Mouse (Mus musculus) left cerebral cortex, postnatal 36 days (tissue): ENCODE measurements around the gene Commd2. TPM values are rescaled to one million over a fixed set of nuclear protein-coding genes. Genes with fewer than 3 reads are reported as not detected.

ENCODE experiments used
- DNase-seq, 2 experiments: peaks; one replicate each; pipeline ENCODE4 v3.0.0; 2021 to 2022; ENCODE audit warnings: low spot score in 2 of 2, mixed read lengths in 1 of 2
- intact Hi-C: fragments of 180-260 bp; cut with DNase I; formaldehyde crosslinking; loops from one replicate; pipeline ENCODE4 v1.15.1; 2025
- total RNA-seq, 2 experiments: library from RNA; stranded (reverse); gene quantifications; 2 replicates each; pipeline ENCODE4 v1.2.3; 2021

The Commd2 gene
- 10 to 100 TPM; 17.7 to 23.6 TPM for total RNA-seq

DNA sequence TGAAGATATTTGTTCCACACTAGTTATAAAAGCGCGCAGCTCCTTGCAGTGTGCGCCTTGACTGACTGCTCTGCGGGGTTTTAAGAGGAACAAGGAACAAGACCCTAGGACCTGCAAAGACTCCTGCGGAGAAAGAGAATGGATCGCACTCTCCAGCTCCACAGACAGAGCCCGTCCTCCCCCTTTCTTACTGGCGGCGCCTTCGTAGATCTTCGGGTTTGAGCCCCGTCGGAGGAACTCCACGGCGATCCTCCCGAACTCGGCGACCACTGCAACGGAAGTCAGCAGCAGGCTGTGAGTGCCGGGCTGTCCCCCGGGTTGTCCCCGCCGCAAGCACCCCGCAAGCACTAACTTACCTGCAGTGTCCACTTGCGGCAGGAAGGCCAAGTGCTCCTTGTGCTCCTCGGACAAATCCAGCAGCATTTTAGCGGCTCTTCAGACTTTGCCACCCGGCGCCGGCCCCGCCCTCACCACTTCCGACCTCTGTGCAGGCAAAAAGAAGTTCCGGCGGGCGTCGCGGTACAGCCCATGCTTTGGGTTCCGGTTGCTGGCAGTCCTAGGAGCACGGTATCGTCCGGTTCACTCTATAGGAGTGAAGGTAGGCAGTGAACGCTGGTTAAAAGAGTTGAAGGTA, at the start of gene Commd2:
Gene Commd2 (minus strand): TSS at position 485 of the 634 bp plus-strand sequence.
- DNase-seq, result peak; percentile 90
- intact Hi-C loops, result no loop called here

- intact Hi-C loops, result no loop called here
- no peak for DNase-seq
These were observed 45.3 kb upstream of the Commd2 start for GRCm38 (mm10) chr3:57696779-57697178.

DNA sequence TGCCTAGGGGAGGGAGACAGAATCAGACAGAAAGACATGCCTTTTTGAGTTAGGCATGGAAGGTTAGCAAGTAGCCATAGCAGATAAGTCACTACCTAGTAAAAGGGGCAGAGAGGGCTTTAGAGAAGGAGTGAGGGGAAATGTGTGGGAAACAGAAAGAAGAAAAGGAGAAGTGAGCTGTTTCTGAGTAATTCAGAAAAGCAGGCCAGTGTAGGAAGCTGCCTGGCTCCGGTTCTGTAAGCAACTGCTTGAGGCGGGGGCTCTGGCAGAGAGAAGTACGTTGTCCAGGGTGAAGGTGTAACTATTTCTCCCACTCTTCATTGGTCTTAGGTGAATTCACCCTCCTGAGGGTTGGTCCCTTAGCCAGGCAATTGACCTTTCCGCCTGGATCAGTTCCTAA, 44.7 kb upstream of the Commd2 start:
- intact Hi-C loops, result no loop called here
- no peak for DNase-seq

- intact Hi-C loops, result no loop called here
- DNase-seq, result no peak
These were observed 41.2 kb upstream of the Commd2 start, which contains the start of gene Ankub1 for GRCm38 (mm10) chr3:57692719-57693118. Gene Ankub1 (minus strand): TSS chr3:57692799.

DNA sequence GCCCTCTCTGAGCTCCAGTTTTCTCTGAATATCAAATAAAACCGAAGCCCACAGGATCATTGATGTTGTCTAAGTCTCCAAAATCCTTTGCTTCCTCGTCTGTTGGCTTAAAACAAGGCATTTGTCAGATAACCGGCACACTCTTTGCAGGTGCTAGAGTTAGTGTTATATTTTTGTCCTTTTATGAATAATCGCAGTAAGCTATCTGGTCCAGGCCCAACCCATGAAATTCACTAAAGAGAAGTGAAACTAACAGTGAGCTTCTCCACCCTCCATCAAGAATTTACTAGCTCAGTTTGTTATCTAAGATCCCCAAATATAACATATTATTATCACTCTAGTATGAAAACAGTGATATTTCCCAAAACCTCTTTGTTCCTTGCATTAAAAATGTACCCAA, 40.3 kb upstream of the Commd2 start:
- intact Hi-C loops, result no loop called here
- DNase-seq, result no peak

DNA sequence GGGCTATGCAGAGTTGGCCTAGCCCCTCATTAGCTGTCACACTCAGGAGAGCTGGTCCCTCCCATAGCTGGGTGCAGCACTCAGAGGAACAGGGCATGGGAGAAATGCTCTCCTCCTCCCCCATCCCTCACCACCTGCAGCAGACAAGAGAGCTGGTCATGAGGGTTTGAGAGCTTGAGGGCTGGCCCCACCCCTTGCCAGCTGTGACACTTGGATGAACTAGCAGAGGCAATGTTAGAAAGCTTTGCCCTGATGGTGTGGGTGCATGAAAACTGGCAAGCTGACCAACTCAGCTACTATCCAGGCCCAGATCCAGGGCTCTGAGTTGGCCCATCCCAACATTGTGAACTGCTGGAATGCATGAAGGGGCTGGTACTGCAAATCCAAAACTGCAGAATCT, 26.3 kb upstream of the Commd2 start:
- intact Hi-C loops, result no loop called here
- no peak for DNase-seq

DNA sequence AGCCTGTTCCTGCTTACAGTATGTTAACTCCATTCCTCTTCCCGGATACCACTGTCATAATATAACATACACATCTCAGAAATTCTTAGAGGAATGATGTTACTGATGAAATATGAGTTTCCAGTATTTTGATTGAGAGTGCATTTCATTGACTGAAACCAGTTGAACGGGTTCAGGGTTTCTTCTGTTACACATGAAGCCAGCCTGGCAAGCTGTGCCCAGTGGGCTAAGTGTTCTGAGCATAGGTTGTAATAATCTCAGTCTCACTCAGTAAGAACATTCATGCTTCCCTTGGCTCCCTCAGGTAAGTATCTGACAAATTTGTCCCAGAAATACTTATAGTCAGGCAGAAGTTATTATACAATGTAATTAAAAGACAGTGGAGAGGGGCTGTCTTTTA, 22.6 kb upstream of the Commd2 start:
- intact Hi-C loops, result no loop called here
- no peak for DNase-seq

DNA sequence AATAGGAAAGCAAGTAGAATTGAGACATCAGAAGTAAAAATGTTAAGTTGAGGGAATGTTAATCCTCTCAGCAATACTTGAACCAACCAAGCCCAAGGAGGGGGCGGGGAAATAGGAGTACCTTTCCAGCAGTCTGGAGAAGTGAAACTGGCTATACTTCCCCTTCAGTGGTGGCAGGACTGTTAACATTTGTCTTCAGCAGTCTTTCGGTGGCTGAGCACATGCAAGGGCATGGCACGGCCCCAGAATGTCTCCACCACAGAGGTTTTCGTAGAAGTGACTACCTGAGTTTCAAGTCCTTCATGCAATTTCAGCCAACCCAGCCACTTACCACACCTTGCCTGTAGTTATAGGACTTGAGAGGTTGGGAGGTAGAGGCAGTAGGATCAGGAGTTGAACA, 22.1 kb upstream of the Commd2 start:
- intact Hi-C loops, result no loop called here
- no peak for DNase-seq

- intact Hi-C loops, result loop anchor here (2.0 to 5.0 kb wide), 2 partner anchors 70 to 148 kb away; partner anchors contain the start of gene Rnf13
- peak; percentile 64 to 72 for DNase-seq
These were observed 15.7 kb upstream of the Commd2 start for GRCm38 (mm10) chr3:57667054-57667723.

GRCm38 (mm10) chr3:57665880-57666279, 14.4 kb upstream of the Commd2 start:
- no peak for DNase-seq
- intact Hi-C loops, result loop anchor here (2.0 to 5.0 kb wide), 2 partner anchors 71 to 149 kb away; partner anchors contain the start of gene Rnf13

GRCm38 (mm10) chr3:57664682-57665081, 13.2 kb upstream of the Commd2 start:
- no peak for DNase-seq
- intact Hi-C loops, result loop anchor here (1.0 to 5.0 kb wide), 2 partner anchors 73 to 458 kb away; partner anchors contain the start of gene Rnf13

DNA sequence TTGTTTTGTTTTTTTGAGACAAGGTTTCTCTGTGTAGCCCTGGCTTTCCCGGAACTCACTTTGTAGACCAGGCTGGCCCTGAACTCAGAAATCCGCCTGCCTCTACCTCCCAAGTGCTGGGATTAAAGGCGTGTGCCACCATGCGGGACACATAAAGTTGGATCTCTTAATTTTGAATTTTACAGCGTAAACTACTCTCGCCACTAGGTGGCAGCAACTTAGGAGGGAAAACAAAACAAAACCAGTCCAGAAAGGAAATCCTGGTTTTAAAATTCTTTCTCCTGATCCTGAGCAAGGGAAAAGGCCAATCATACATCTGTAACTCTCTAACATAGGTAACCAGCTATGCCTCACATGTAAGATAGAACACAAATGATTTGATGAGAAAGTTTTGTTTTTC, 12.2 kb upstream of the Commd2 start:
- intact Hi-C loops, result loop anchor here (1.0 kb wide), 1 partner anchor 459 kb away; no protein-coding TSS in a partner anchor
- DNase-seq, result peak in 1 of 2 experiments; percentile 11

GRCm38 (mm10) chr3:57658608-57659007, 7.1 kb upstream of the Commd2 start:
- intact Hi-C loops, result no loop called here
- DNase-seq, result no peak

- intact Hi-C loops, result no loop called here
These were observed 2.1 kb upstream of the Commd2 start for GRCm38 (mm10) chr3:57653646-57654045.

GRCm38 (mm10) chr3:57652485-57652884, 970 bp upstream of the Commd2 start:
- intact Hi-C loops, result no loop called here
- DNase-seq, result no peak

More at GRCm38 (mm10) chr3:57653646-57654045, 2.1 kb upstream of the Commd2 start:
- no peak for DNase-seq

DNA sequence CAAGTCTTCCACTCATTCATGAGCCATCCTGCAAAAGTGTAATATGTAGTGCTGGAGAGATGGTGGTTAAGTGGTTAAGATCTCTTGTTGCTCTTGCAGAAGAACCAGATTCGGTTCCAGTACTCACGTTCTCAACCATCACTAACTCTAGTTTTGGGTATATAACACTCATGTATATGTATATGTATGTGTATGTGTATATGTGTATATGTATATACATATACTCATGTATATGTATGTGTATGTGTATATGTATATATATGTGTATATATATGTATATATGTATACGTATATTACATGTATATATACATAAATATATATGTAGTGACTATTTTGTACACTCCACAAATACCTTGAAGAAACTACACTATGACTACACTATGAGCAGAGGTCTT, 347 bp upstream of the Commd2 start:
- intact Hi-C loops, result no loop called here
- no peak for DNase-seq

- intact Hi-C loops, result no loop called here
- DNase-seq, result no peak
These were observed 8.3 kb downstream of the Commd2 start for GRCm38 (mm10) chr3:57643191-57643590.

- intact Hi-C loops, result no loop called here
- no peak for DNase-seq
These were observed 13.9 kb downstream of the Commd2 start for GRCm38 (mm10) chr3:57637596-57637995.

DNA sequence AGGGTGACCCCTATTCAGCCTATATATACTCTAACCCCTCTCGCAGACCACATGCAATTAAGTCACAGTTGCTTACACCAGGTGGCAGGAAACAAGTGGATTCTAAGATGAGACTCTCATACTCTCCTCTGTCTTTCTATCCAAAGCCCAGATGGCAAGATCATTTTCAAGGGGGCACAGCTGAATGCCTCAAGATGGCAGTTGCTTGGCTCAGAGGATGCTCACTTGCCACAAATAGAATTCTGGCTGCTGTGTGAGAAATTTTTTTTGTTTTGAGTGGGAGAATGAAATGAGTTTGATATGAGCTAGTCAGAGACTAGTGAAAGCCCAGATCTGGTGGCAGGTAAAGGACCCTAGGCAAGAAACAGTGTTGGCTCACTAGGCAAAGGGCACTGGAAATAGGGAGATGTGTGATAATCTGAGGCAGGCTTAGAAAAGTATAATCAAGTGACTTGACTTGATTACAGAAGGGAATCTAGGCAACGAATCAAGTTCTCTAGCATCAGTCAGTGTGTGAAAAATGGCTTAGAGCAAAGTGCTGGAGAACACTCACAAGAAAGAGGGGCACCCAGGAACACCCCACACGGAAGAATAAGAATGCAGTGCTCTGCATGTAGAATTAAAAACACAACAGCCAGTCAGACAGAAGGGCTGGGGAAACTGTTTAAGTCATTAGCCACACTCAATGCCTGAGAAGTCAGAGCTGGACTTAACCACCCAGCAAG, 16.6 kb downstream of the Commd2 start:
- DNase-seq, result peak; percentile 7 to 24
- intact Hi-C loops, result no loop called here

- DNase-seq, result no peak
- intact Hi-C loops, result loop anchor here (5.0 kb wide), 1 partner anchor 360 kb away; no protein-coding TSS in a partner anchor
These were observed 24.5 kb downstream of the Commd2 start for GRCm38 (mm10) chr3:57626954-57627513.
